Mouse (Mus musculus): ENCODE data around the gene Ptgis. TPM values are rescaled to one million over a fixed set of nuclear protein-coding genes. Genes with fewer than 3 reads are reported as not detected.

Gene Ptgis
- polyA plus RNA-seq, 1 experiment from 2014 or later = 8.9 TPM

DNA sequence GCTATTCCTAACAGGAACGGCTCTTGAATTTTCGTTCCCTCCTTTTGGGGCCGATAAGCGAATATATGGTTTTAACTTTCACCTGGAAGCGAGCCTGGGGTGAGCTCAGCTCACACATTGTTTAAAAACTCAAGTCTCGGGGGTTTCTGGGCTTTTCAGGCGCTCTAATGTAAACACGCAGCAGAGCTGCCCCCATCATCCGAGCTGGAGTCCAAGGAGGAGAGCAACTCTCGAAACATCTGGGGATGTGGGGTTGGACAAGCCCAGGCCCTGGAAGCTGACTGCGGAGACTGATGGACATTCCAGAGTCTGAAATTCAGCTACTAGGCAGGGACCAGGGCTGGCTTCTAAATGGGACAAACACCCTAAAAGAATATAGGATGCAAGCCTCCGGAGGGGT, 1.1 kb downstream of the Ptgis start:
- Histone ChIP-seq H3K9ac (ENCODE audit: low read depth, low read length) (no peak overlapping the region), H3K36me3 (ENCODE audit: control insufficient read depth, insufficient read depth) (no peaks in the 10 kb centered on the region), H3K4me2 (replicated peaks; ENCODE audit: low read depth) (peak overlapping the region; percentile 62), H3K4me3 (ENCODE audit: low read depth, low read length) (0 out of 2 replicates have a peak overlapping the region, but pooled peaks have one; percentile 9), H3K9me3 (ENCODE audit: control insufficient read depth) (no peaks in the 10 kb centered on the region), H3K27ac (ENCODE audit: low read depth, low read length) (no peak overlapping the region), H3K4me1 (replicated peaks; ENCODE audit: control insufficient read depth, insufficient read depth, low read length) (no peaks in the 10 kb centered on the region), H3K27me3 (replicated peaks; ENCODE audit: control insufficient read depth, insufficient read depth, low read length) (peaks cover 24% of the 10 kb centered on the region)
- WGBS = 24% methylated on average over 12 of the region's 12 CpGs
- no peak for ATAC-seq
- no peak for TF ChIP-seq CTCF (IDR thresholded peaks at IDR 0.05; ENCODE audit: low read depth)

DNA sequence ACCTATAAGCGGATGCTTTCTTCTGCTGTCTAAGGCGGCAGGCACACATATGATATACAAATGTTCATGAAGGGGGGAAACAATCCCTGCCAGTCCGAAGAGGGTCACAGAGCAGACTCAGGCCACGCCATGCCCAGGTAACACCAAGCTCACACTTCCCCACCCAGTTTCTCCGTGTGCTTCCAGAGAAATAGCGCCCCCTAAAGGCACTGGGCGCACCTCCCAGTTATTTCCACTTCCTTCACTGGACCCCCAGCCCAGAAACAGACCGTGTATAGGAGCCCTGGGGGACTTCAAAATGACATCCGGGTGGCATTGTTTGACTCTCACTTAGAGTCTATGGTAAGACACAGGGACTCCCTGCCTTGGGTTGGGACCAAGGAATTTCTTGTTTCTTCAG, 3.2 kb downstream of the Ptgis start:
- Histone ChIP-seq H3K36me3 (ENCODE audit: control insufficient read depth, insufficient read depth) (no peaks in the 10 kb centered on the region), H3K4me3 (ENCODE audit: low read depth, low read length) (no peak overlapping the region), H3K27ac (ENCODE audit: low read depth, low read length) (no peak overlapping the region), H3K4me1 (replicated peaks; ENCODE audit: control insufficient read depth, insufficient read depth, low read length) (no peaks in the 10 kb centered on the region), H3K27me3 (replicated peaks; ENCODE audit: control insufficient read depth, insufficient read depth, low read length) (peaks cover 24% of the 10 kb centered on the region), H3K9me3 (ENCODE audit: control insufficient read depth) (no peaks in the 10 kb centered on the region), H3K9ac (ENCODE audit: low read depth, low read length) (no peak overlapping the region), H3K4me2 (replicated peaks; ENCODE audit: low read depth) (no peak overlapping the region)
- peak; percentile 30; the same call in 1 of the 2 replicates for TF ChIP-seq CTCF (IDR thresholded peaks at IDR 0.05; ENCODE audit: low read depth)
- WGBS = 84% methylated on average over 9 of the region's 9 CpGs
- ATAC-seq = no peak

DNA sequence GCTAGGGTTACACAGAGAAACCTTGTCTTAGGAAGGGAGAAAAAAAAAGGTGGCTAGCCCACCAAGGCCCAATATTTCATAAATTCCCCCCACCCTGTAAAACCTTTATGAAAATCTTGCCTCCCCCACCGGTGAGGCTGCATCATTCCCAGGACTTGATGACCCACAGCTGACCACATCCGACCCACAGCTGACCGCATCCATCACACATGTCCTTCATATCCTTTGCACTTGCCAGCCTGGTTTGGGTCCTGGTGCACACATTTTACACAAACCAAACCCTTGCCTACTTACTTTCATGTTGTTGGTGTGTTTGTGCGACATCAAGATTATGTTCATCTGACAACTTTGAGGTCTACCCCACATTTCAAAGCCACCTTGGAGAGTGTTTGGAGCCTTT, 4.2 kb downstream of the Ptgis start:
- Histone ChIP-seq H3K4me2 (replicated peaks; ENCODE audit: low read depth) (no peak overlapping the region), H3K9ac (ENCODE audit: low read depth, low read length) (no peak overlapping the region), H3K4me1 (replicated peaks; ENCODE audit: control insufficient read depth, insufficient read depth, low read length) (no peaks in the 10 kb centered on the region), H3K27me3 (replicated peaks; ENCODE audit: control insufficient read depth, insufficient read depth, low read length) (peaks cover 24% of the 10 kb centered on the region), H3K27ac (ENCODE audit: low read depth, low read length) (no peak overlapping the region), H3K4me3 (ENCODE audit: low read depth, low read length) (no peak overlapping the region), H3K36me3 (ENCODE audit: control insufficient read depth, insufficient read depth) (no peaks in the 10 kb centered on the region), H3K9me3 (ENCODE audit: control insufficient read depth) (no peaks in the 10 kb centered on the region)
- no peak for TF ChIP-seq CTCF (IDR thresholded peaks at IDR 0.05; ENCODE audit: low read depth)
- WGBS = 98% methylated on average over 4 of the region's 4 CpGs
- no peak for ATAC-seq

DNA sequence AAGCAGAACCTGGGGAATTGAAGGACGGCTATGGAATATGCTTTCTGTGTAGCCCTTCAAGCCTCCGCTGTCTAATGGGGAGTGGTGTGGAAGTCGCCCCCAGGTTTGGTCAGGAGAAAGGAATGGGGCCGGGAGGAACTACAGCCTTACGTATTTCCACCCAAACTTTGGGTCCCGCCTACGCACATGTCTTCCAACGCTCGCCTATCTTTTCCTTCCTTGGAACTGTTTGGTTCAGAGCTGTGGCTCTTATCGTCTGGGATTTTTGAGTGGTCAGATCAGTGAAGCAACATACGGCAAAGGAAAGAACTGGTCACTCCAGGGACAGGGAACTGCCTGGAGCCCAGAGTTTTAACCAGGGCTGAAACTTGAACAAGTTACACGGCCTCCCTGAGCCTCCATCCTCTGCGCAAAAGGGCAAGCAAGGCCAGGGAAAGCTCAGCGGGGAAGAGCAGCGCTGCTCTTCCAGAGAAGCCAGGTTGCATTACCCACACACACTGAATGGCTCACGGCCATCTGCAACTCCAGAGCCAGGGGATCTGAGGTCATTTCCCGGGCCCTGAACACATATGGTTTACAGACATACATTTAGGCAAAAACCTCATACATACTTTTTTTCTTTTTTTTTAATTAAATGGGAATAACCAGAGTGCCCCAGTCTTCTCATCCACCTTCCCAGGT, 4.9 kb downstream of the Ptgis start:
- WGBS = 73% methylated on average over 17 of the region's 17 CpGs
- H3K4me2 ChIP-seq (replicated peaks; ENCODE audit: low read depth) = no peak overlapping the region
- no peaks in the 10 kb centered on the region for H3K9me3 ChIP-seq (ENCODE audit: control insufficient read depth)
- H3K4me3 ChIP-seq (ENCODE audit: low read depth, low read length) = no peak overlapping the region
- H3K27me3 ChIP-seq (replicated peaks; ENCODE audit: control insufficient read depth, insufficient read depth, low read length) = peaks cover 19% of the 10 kb centered on the region
- H3K27ac ChIP-seq (ENCODE audit: low read depth, low read length) = no peak overlapping the region
- no peaks in the 10 kb centered on the region for H3K4me1 ChIP-seq (replicated peaks; ENCODE audit: control insufficient read depth, insufficient read depth, low read length)
- no peak for TF ChIP-seq CTCF (IDR thresholded peaks at IDR 0.05; ENCODE audit: low read depth)
- H3K9ac ChIP-seq (ENCODE audit: low read depth, low read length) = no peak overlapping the region
- ATAC-seq = no peak
- no peaks in the 10 kb centered on the region for H3K36me3 ChIP-seq (ENCODE audit: control insufficient read depth, insufficient read depth)

DNA sequence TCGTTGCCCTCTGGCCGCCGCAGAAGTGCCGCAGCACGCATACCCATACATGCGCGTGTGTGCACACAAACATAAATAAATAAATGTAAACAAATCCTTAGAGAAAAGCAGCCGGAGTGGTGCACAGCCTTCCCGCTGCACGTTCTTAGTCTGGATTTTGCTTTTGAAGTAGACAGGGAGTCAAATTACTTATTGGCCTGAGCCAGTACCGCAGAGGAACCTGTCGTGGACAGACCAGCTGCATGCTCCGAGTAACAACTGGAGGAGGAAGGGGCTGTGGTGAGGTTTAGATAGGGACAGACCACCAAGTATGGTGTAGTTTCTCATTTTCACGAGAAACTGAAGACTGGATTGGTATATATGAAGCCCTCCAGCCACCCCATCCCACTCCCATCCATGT, 6.6 kb downstream of the Ptgis start:
- Histone ChIP-seq H3K4me3 (ENCODE audit: low read depth, low read length) (no peak overlapping the region), H3K4me2 (replicated peaks; ENCODE audit: low read depth) (no peak overlapping the region), H3K4me1 (replicated peaks; ENCODE audit: control insufficient read depth, insufficient read depth, low read length) (no peaks in the 10 kb centered on the region), H3K27ac (ENCODE audit: low read depth, low read length) (no peak overlapping the region), H3K36me3 (ENCODE audit: control insufficient read depth, insufficient read depth) (no peaks in the 10 kb centered on the region), H3K27me3 (replicated peaks; ENCODE audit: control insufficient read depth, insufficient read depth, low read length) (peaks cover 4% of the 10 kb centered on the region; the same call in 1 of the 2 replicates), H3K9ac (ENCODE audit: low read depth, low read length) (no peak overlapping the region), H3K9me3 (ENCODE audit: control insufficient read depth) (no peaks in the 10 kb centered on the region)
- no peak for ATAC-seq
- WGBS = 55% methylated on average over 14 of the region's 14 CpGs
- no peak for TF ChIP-seq CTCF (IDR thresholded peaks at IDR 0.05; ENCODE audit: low read depth)

DNA sequence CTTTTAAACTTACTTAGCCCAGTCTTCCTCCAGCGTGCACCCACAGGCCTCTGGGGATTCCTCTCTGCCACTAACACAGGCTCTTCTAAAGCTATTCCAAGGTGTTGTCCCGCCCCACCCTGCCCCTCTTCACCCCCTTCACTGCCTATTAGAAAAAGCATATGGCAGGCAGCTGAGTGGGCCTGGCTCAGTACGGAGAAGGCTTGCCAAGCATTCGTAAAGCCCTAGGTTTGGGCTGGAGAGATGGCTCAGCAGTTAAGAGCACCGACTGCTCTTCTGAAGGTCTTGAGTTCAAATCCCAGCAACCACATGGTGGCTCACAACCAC, 7.4 kb downstream of the Ptgis start:
- no peak for ATAC-seq
- Histone ChIP-seq H3K4me3 (ENCODE audit: low read depth, low read length) (no peak overlapping the region), H3K27me3 (replicated peaks; ENCODE audit: control insufficient read depth, insufficient read depth, low read length) (no peaks in the 10 kb centered on the region), H3K9me3 (ENCODE audit: control insufficient read depth) (no peaks in the 10 kb centered on the region), H3K27ac (ENCODE audit: low read depth, low read length) (no peak overlapping the region), H3K9ac (ENCODE audit: low read depth, low read length) (no peak overlapping the region), H3K4me2 (replicated peaks; ENCODE audit: low read depth) (no peak overlapping the region), H3K4me1 (replicated peaks; ENCODE audit: control insufficient read depth, insufficient read depth, low read length) (no peaks in the 10 kb centered on the region), H3K36me3 (ENCODE audit: control insufficient read depth, insufficient read depth) (no peaks in the 10 kb centered on the region)
- no peak for TF ChIP-seq CTCF (IDR thresholded peaks at IDR 0.05; ENCODE audit: low read depth)
- WGBS = 73% methylated on average over 5 of the region's 5 CpGs

All from intestine, postnatal 0 days (tissue).